Mouse (Mus musculus) heart, adult 2 months (tissue): Measurements from ENCODE around the gene Cel.

ENCODE experiments used
- CTCF ChIP-seq: fragments of 200-600 bp; IDR thresholded peaks from 2 replicates; pipeline ENCODE4 v1.8.1; 2022; ENCODE audit warnings: antibody characterized with exemption, mild to moderate bottlenecking, moderate library complexity
- EP300 ChIP-seq: fragments of 200-500 bp; IDR thresholded peaks from 2 replicates; pipeline ENCODE4 v1.6.1; 2011; ENCODE audit warnings: low read depth, low read length, control low read depth; ENCODE audit not compliant: insufficient read depth

GRCm38 (mm10) chr2:28522166-28522565 is 41.0 kb downstream of the Cel start:
- no peak for TF ChIP-seq EP300
- no peak for TF ChIP-seq CTCF
